Mouse (Mus musculus) G1E (cell line): ENCODE results near the gene Rabl3.

Experiments
- CTCF ChIP-seq: IDR thresholded peaks from 2 replicates; pipeline ENCODE4 v1.5.1; 2012; ENCODE audit warnings: low read depth, low read length, inconsistent platforms, mixed read lengths
- TAL1 ChIP-seq: conservative IDR thresholded peaks from 2 replicates; pipeline ENCODE4 v1.6.1; 2012; ENCODE audit warnings: low read depth, low read length, inconsistent platforms, mixed read lengths

- TF ChIP-seq TAL1: no peak
- TF ChIP-seq CTCF: no peak
Measured at GRCm38 (mm10) chr16:37495017-37495416, 44.7 kb upstream of the Rabl3 start.
